Mouse (Mus musculus) B cell, adult 2 months (primary cell): ENCODE measurements around the gene Nsun2.
"Not testable (repeated sequence)": the region's sequence is repeated elsewhere in the genome, so short reads cannot be mapped to it uniquely, and the experiment has no call there.

Experiments used
- DNase-seq, 2 experiments: peaks; one replicate each; pipeline ENCODE4 v3.0.0; 2022

Nsun2 gene

GRCm38 (mm10) chr13:69555957-69556482 is 22.5 kb downstream of the Nsun2 start:
- DNase-seq = no peak

- DNase-seq = no peak
These were observed 23.2 kb downstream of the Nsun2 start for GRCm38 (mm10) chr13:69556728-69557127.

DNA sequence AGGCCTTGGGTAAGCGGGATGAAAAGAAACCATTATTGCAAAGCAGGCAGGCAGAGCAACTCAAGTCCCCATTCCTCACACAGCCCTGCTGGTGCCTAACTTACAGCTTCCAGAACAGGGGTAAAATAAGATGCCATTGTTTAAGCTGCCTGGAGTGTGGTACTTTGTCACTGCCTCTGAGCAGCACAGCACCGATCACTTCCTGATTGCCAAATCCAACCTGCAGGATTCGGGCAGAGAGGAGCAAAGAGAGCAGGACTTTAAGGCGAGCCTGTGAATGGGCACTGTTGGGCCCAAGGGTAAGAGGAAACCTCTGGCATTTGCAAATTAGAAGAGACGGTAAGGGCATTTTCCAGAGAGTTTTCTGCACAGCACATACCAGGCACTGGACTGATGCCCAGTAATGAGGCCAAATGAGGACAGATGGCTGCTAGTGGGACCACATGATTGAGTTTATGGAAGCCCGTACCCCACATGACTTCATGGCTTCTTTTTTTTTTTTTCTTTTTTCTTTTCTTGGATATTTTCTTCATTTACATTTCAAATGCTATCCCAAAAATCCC is 24.6 kb downstream of the Nsun2 start:
- no peak for DNase-seq

DNA sequence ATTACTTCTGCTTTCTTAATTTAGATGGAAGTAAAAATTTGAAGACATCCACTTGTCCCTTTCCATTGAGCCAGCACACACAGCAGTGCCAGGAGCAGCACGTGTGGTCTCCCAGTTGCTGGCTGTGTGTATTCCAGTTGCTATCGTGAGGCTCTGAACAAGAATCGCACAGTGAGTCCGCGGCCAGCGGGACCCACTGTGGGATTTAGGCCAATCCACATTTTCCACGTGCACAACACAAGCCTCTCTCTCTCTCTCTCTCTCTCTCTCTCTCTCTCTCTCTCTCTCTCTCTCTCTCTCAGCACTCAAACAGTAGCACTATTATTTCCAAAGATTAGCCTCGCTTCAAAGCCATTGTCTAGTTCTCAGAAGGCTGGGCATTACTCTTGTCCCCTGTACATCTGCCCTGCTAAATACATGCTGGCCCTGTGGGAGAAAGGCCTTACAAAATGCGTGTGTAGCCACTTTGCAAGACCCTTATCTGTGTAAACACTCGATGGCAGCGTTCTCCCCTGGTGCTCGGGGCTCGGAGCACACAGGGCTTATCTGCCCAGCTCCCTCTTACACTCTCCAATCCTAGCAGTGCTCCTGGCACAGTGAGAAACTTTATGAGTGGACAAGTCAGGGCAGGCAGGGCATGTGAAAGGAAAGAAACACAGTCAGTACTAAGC is 25.9 kb downstream of the Nsun2 start:
- no peak for DNase-seq

DNA sequence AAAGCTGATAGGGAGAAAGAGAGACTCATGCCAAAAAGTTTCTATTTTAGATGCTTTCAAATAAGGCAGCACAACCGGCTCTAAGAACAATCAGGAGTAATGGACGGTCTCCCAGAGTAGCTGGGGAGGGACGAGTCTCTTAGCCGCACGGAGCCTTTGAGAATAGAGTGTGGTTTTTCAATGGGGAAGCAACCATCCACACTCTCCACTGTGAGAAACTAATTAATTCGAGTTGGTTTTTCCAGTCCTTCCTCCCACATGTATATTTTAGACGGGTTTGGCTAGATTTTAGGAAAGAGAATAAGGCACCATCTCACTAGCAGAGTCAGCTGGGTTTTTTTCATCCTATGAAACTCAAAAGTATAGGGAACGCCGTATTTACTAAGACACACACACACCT is 28.5 kb downstream of the Nsun2 start:
- DNase-seq = no peak

GRCm38 (mm10) chr13:69562654-69563574 is 29.4 kb downstream of the Nsun2 start:
- no peak for DNase-seq

GRCm38 (mm10) chr13:69563905-69564304 is 30.4 kb downstream of the Nsun2 start:
- DNase-seq = no peak

DNA sequence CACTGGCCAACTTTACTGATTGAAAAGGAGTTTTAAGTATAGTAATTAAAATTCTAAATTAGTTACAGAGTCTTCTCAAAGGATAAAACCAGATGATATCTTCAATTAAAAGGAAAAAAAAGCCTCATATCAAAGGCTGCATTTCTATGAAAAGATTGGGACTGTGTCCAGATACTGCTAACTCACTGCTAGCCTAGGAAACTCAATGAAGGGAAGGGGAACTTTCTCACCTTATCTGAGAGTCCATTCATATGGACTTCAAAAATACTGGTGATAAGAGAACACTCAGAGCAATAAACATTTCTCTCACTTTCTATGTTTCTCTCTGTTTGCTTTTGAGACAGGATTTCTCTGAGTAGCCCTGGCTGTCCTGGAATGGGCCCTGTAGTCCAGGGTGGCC is 31.0 kb downstream of the Nsun2 start:
- no peak for DNase-seq

- not testable (repeated sequence) for DNase-seq
These were observed 31.9 kb downstream of the Nsun2 start for GRCm38 (mm10) chr13:69565401-69565800.

- DNase-seq = no peak
These were observed 35.7 kb downstream of the Nsun2 start for GRCm38 (mm10) chr13:69569201-69569600.

DNA sequence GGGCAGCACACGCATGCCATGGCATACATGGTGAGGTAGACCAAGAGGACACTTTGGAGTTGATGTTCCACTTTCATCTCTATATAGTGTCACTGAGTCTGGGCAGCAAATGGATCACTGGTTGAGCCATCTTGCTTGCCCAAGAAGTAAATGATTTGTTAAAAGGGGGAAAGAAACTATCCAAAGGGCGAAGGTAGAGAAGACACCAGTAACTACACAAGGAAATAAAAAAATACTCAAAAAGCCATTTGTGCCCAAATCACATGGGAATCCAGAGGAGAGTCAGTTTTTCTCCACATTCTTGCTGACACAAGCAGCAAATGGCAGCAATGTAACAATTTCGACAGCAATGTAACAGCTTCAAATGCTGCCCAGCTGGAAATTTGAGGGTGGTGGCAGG is 39.0 kb downstream of the Nsun2 start:
- DNase-seq = no peak

- DNase-seq = no peak
These were observed 43.1 kb downstream of the Nsun2 start for GRCm38 (mm10) chr13:69576676-69577075.

DNA sequence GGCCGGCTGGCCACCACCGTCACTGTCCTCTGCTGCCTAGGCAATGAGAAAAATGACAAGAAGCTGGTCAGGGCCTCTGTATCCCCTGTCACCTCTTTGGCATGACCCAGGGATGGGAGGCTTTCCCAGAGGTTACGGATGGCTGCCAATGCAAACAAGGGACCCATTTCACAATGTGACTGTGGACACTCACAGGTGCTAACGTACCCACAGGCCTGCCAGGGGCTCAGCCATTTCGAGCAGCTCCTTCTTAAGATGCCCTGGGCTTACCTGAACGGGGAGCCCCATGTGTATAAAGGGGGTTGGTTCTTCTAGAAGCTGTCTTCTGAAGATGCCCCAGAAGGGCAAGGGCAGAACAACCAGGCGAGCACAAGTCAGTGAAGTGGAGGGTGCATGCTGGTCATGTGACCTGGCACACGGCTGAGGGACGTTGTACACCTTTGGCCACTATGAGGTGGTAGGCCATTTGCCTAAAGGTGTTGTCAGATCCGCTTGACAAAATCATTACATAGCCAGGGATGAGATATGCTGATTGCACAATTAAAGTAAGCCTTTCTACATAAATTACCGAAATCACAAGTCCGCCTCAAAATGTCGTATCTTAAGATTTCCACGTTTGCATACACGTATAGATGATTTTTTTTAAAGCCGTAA is 43.8 kb downstream of the Nsun2 start:
- DNase-seq = no peak

DNA sequence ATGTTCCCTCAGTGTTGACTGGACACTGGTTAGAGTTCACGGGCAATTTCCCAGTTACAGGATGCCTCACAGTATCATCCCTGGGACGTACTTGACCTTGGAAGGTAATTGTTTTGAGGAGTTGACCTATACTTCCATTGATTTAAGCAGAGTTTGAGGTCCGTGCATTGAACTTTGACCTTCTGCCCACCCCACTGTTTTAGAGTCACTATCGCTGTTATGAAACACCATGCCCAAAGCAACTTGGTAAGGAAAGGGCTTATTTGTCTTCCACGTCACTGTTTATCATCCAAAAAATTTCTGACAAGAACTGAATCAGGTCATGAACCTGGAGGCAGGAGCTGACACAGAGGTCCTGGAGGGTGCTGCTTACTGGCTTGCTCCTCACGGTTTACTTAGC is 48.9 kb downstream of the Nsun2 start:
- DNase-seq = no peak

GRCm38 (mm10) chr13:69583591-69583990 is 50.0 kb downstream of the Nsun2 start:
- DNase-seq = no peak

GRCm38 (mm10) chr13:69585828-69586227 is 52.3 kb downstream of the Nsun2 start:
- DNase-seq = no peak

DNA sequence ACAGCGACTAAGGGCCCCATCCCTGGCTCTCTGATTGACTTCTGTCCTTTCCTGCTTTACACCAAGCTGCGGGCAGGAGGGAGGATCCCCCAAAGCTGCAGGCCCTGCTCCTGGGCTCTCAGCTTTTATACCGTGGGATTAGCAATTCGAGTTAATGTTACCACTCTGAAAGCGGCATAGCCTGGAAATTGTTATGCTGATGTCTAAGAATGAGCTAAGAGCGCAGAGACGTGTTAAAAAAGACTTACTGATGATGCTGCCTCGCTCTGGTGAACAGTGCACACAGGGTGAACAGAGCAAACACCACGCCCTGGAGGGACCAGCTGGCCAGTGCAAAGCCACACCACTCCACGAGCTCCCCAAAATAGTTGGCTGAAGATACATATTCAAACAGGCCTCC is 52.8 kb downstream of the Nsun2 start:
- no peak for DNase-seq

- DNase-seq = no peak
These were observed 54.3 kb downstream of the Nsun2 start for GRCm38 (mm10) chr13:69587849-69588248.

- DNase-seq = no peak
These were observed 54.7 kb downstream of the Nsun2 start for GRCm38 (mm10) chr13:69588263-69588662.

GRCm38 (mm10) chr13:69591338-69591737 is 57.8 kb downstream of the Nsun2 start:
- no peak for DNase-seq

DNA sequence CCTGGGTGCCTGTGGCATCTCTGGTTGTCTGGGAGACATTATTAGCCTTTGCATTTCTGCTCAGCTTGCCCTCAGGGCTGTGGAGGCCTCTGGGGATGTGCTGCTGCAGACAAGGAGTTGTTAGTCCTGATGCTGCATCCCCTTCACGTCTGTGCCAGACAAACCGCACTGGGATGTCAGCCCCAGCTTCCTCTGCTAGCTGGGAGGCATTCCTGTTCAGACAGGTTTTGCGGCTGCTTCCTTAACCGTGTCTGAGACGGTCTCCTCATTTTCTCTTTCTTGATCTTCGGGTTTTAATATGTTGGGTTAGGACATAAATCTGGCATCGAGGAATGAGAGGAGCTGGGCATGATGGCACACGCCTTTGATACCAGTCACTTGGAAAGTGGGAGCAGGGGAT is 58.7 kb downstream of the Nsun2 start:
- DNase-seq = no peak

DNA sequence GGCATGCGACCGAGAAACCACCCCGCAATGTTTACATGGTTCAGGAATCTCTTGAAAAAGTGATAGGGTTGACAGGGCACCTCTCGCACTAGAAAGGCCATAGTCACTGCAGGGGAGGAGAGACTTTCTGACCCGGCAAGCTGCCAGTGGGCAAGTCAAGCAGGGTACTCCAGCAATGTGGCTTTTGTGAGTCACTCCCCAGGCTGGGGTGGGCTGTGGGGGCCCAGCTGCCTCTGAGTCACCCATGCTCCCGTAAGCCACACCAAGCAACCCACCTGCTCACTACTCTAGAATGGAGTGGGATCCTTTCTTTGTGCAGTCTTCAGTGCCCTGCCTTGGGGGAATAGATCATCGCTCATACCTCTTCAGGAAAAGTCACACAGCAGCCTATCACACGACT is 59.9 kb downstream of the Nsun2 start:
- DNase-seq = no peak

DNA sequence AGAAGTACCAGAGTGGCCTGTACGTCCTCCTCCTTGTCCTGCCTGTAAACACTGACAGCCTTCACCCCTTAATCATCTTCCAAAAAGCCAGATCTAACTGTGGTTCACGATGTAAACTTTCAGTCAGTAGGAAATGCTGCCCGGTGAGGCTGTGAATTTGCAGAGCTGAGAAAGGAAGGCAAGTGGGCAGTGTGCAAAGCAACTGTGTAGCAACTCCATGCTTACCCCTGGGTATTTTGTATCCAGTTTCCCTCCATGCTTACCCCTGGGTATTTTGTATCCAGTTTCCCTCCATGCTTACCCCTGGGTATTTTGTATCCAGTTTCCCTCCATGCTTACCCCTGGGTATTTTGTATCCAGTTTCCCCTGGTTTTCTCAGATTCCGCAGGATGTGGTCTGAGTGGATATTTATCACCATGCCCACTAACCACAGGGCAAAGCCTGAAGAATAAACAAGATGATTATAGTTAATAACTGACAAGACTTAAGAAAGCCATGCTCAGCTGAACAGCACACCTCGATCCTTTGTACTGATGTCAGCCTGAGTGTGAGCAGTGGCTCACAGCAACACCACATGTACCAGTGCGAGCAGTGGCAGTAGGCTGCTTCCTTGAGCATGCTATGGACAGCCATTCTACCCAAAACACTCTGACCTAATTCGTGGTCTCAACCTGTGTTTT is 61.2 kb downstream of the Nsun2 start:
- no peak for DNase-seq
